Mouse (Mus musculus) ES-E14 (cell line): Measurements from ENCODE around the gene Pak6.

Experiments
- HCFC1 ChIP-seq: IDR thresholded peaks from 2 replicates; pipeline ENCODE4 v1.6.1; 2012; ENCODE audit warnings: low read length, inconsistent platforms, borderline replicate concordance; ENCODE audit not compliant: insufficient read depth
- MAFK ChIP-seq: IDR thresholded peaks from 2 replicates; pipeline ENCODE4 v1.6.1; 2014; ENCODE audit warnings: mild to moderate bottlenecking, low read depth, low read length, inconsistent platforms; ENCODE audit not compliant: insufficient read depth
- ZC3H11A ChIP-seq: IDR thresholded peaks from 2 replicates; pipeline ENCODE4 v1.6.1; 2012; ENCODE audit warnings: low read depth, mild to moderate bottlenecking, inconsistent platforms, low read length, borderline replicate concordance

- TF ChIP-seq MAFK, result no peak
- no peak for TF ChIP-seq HCFC1
- TF ChIP-seq ZC3H11A, result no peak
Observed at GRCm38 (mm10) chr2:118744621-118745020, 81.5 kb downstream of the Pak6 start.
